In genomic region chr10:70083241-70083640, GRCm38 (mm10) we compare ENCODE assay signal across 25 mouse cellular contexts.
"Had no signal": no experiment of that assay in that cellular context is flagged by ENCODE, and none has a peak within 500 bp of the region (broad histone marks: within the 10 kb centered on the region; RNA-seq: fewer than 3 reads in every experiment).

No protein-coding gene starts in this region.

- H3K27ac ChIP-seq: gastrocnemius, adult 2 months; heart, embryonic 13.5 days; heart, embryonic 15.5 days; hindbrain, embryonic 13.5 days; hindbrain, embryonic 15.5 days; hindbrain, postnatal 0 days; kidney, embryonic 15.5 days; kidney, postnatal 0 days; limb, embryonic 13.5 days; limb, embryonic 15.5 days had no signal

- ATAC-seq: hindbrain, postnatal 0 days; intestine, embryonic 16.5 days had no signal

- H3K36me3 ChIP-seq: heart, embryonic 13.5 days; heart, embryonic 15.5 days; hindbrain, embryonic 13.5 days; hindbrain, embryonic 15.5 days; kidney, embryonic 15.5 days; limb, embryonic 13.5 days; limb, embryonic 15.5 days had no signal

- DNase-seq: gastrocnemius, adult 2 months; gastrocnemius, postnatal 10 days; gastrocnemius, postnatal 25 days; heart, adult 18-20 months; heart, postnatal 14 days; heart, postnatal 36 days; kidney, adult 11 months; kidney, adult 2 months; kidney, adult 9 months; kidney, postnatal 14 days; kidney, postnatal 36 days; layer of hippocampus, adult 9-11 months; layer of hippocampus, postnatal 36 days; left cerebral cortex, postnatal 4 days had no signal

- H3K4me2 ChIP-seq: heart, embryonic 11.5 days; heart, embryonic 13.5 days; heart, embryonic 15.5 days; hindbrain, embryonic 13.5 days; hindbrain, embryonic 15.5 days; kidney, embryonic 15.5 days; limb, embryonic 13.5 days; limb, embryonic 15.5 days had no signal

- H3K27me3 ChIP-seq: heart, embryonic 13.5 days; heart, embryonic 15.5 days; hindbrain, embryonic 13.5 days; hindbrain, embryonic 15.5 days; kidney, embryonic 15.5 days; limb, embryonic 13.5 days; limb, embryonic 15.5 days had no signal

- H3K4me3 ChIP-seq: gastrocnemius, adult 2 months; heart, embryonic 13.5 days; heart, embryonic 15.5 days; hindbrain, embryonic 13.5 days; hindbrain, embryonic 15.5 days; kidney, embryonic 15.5 days; limb, embryonic 13.5 days; limb, embryonic 15.5 days had no signal

- H3K9ac ChIP-seq: heart, embryonic 13.5 days; heart, embryonic 15.5 days; hindbrain, embryonic 13.5 days; hindbrain, embryonic 15.5 days; kidney, embryonic 15.5 days; limb, embryonic 13.5 days; limb, embryonic 15.5 days had no signal

- H3K9me3 ChIP-seq: heart, embryonic 15.5 days; limb, embryonic 15.5 days had no signal
